Mouse (Mus musculus) myocyte (in vitro differentiated cells): ENCODE measurements around the gene Slc1a2. TPM values are rescaled to one million over a fixed set of nuclear protein-coding genes. Genes with fewer than 3 reads are reported as not detected.

ENCODE experiments used
- H3K27me3 ChIP-seq: one replicate; pipeline ENCODE4 v1.6.1; 2011; ENCODE audit not compliant: control insufficient read depth, insufficient read depth, insufficient read length
- H3K36me3 ChIP-seq: one replicate; pipeline ENCODE4 v1.6.1; 2011; ENCODE audit not compliant: control insufficient read depth, insufficient read depth
- H3K4me2 ChIP-seq: one replicate; pipeline ENCODE4 v1.6.1; 2011; ENCODE audit warnings: low read depth, control low read depth
- H3K4me3 ChIP-seq: one replicate; pipeline ENCODE4 v1.5.1; 2011; ENCODE audit warnings: mild to moderate bottlenecking, control low read depth, moderate library complexity
- H3K79me2 ChIP-seq: one replicate; pipeline ENCODE4 v1.6.1; 2011; ENCODE audit not compliant: control insufficient read depth, insufficient read depth
- H3ac ChIP-seq: one replicate; pipeline ENCODE4 v1.6.1; 2011; ENCODE audit not compliant: control insufficient read depth, insufficient read length
- CEBPB ChIP-seq: IDR thresholded peaks from 2 replicates; pipeline ENCODE4 v1.6.1; 2011; ENCODE audit warnings: mild to moderate bottlenecking, moderate library complexity; ENCODE audit not compliant: poor library complexity, insufficient read depth, severe bottlenecking
- E2F4 ChIP-seq: IDR thresholded peaks from one replicate; pipeline ENCODE4 v1.6.1; 2011; ENCODE audit warnings: mild to moderate bottlenecking, control low read depth, moderate library complexity; ENCODE audit not compliant: insufficient read depth
- MAX ChIP-seq: IDR thresholded peaks from one replicate; pipeline ENCODE4 v1.6.1; 2011; ENCODE audit warnings: low read depth, mild to moderate bottlenecking, control low read depth
- MYOD1 ChIP-seq, 3 experiments: IDR thresholded peaks; one replicate each; pipeline ENCODE4 v1.6.1; 2011; ENCODE audit warnings: control low read depth in 2 of 3, low read depth in 2 of 3, mild to moderate bottlenecking in 2 of 3, moderate library complexity in 1 of 3; ENCODE audit not compliant: insufficient read length in 2 of 3, control insufficient read depth in 1 of 3
- MYOG ChIP-seq, 3 experiments: IDR thresholded peaks; one replicate each; pipeline ENCODE4 v1.6.1; 2011; ENCODE audit warnings: control low read depth in 2 of 3, low read depth in 2 of 3, mild to moderate bottlenecking in 2 of 3; ENCODE audit not compliant: insufficient read length in 2 of 3, control insufficient read depth in 1 of 3, insufficient read depth in 1 of 3
- POLR2A ChIP-seq: IDR thresholded peaks from one replicate; pipeline ENCODE4 v1.6.1; 2011; ENCODE audit warnings: low read depth, mild to moderate bottlenecking, control low read depth, moderate library complexity; ENCODE audit not compliant: insufficient read length
- POLR2AphosphoS2 ChIP-seq: IDR thresholded peaks from one replicate; pipeline ENCODE4 v1.6.1; 2011; ENCODE audit warnings: low read depth, control low read depth; ENCODE audit not compliant: insufficient read length
- REST ChIP-seq: IDR thresholded peaks from one replicate; pipeline ENCODE4 v1.6.1; 2011; ENCODE audit warnings: mild to moderate bottlenecking, control low read depth, moderate library complexity; ENCODE audit not compliant: insufficient read depth, insufficient read length
- SRF ChIP-seq: IDR thresholded peaks from one replicate; pipeline ENCODE4 v1.6.1; 2011; ENCODE audit warnings: low read depth; ENCODE audit not compliant: control insufficient read depth, insufficient read length
- TCF12 ChIP-seq: IDR thresholded peaks from one replicate; pipeline ENCODE4 v1.6.1; 2011; ENCODE audit warnings: mild to moderate bottlenecking, control low read depth; ENCODE audit not compliant: poor library complexity, insufficient read depth, severe bottlenecking
- TCF3 ChIP-seq: IDR thresholded peaks from one replicate; pipeline ENCODE4 v1.6.1; 2011; ENCODE audit warnings: low read depth, control low read depth; ENCODE audit not compliant: insufficient read length
- USF1 ChIP-seq: IDR thresholded peaks from one replicate; pipeline ENCODE4 v1.6.1; 2011; ENCODE audit warnings: low read depth, mild to moderate bottlenecking, control low read depth, moderate library complexity
- polyA plus RNA-seq: library from polyadenylated mRNA; unstranded; fragments of >200 nt; fragmentation: generic; extraction: Trizol; gene quantifications from one replicate; pipeline ENCODE4 v1.2.1, GENCODE M21; 2012; ENCODE audit warnings: missing spikeins

The Slc1a2 gene
- polyA plus RNA-seq, 1 experiment = 0.02 TPM

- Histone ChIP-seq H3K36me3 (no peaks in the 10 kb centered on the region), H3K4me2 (no peak overlapping the region), H3ac (no peak overlapping the region), H3K27me3 (peaks cover 5% of the 10 kb centered on the region), H3K4me3 (no peak overlapping the region), H3K79me2 (no peaks in the 10 kb centered on the region)
- TF ChIP-seq POLR2AphosphoS2 (no peak), TCF12 (no peak), E2F4 (no peak), MAX (no peak), POLR2A (no peak), CEBPB (no peak), MYOG (IDR thresholded peaks at IDR 0.05; ENCODE audit: control insufficient read depth in 1 of 3, insufficient read depth in 1 of 3, insufficient read length in 2 of 3, low read depth in 2 of 3) (no peak), MYOD1 (IDR thresholded peaks at IDR 0.05; ENCODE audit: control insufficient read depth in 1 of 3, insufficient read length in 2 of 3, low read depth in 2 of 3) (no peak), REST (no peak), USF1 (no peak), TCF3 (no peak), SRF (no peak)
Measured at GRCm38 (mm10) chr2:102685371-102686107, 27.1 kb downstream of the Slc1a2 start.

GRCm38 (mm10) chr2:102686108-102686450 lies 27.6 kb downstream of the Slc1a2 start:
- no peaks in the 10 kb centered on the region for H3K79me2 ChIP-seq
- peaks cover 5% of the 10 kb centered on the region for H3K27me3 ChIP-seq
- TF ChIP-seq TCF3 (no peak), MYOG (IDR thresholded peaks at IDR 0.05; ENCODE audit: control insufficient read depth in 1 of 3, insufficient read depth in 1 of 3, insufficient read length in 2 of 3, low read depth in 2 of 3) (no peak), E2F4 (no peak), USF1 (no peak), MYOD1 (IDR thresholded peaks at IDR 0.05; ENCODE audit: control insufficient read depth in 1 of 3, insufficient read length in 2 of 3, low read depth in 2 of 3) (no peak), TCF12 (no peak), CEBPB (no peak), POLR2AphosphoS2 (no peak), SRF (no peak), REST (no peak), MAX (no peak), POLR2A (no peak)
- no peak overlapping the region for H3K4me2 ChIP-seq
- no peaks in the 10 kb centered on the region for H3K36me3 ChIP-seq
- H3K4me3 ChIP-seq = no peak overlapping the region
- H3ac ChIP-seq = no peak overlapping the region

GRCm38 (mm10) chr2:102693556-102693955 lies 35.1 kb downstream of the Slc1a2 start:
- Histone ChIP-seq H3K4me3 (no peak overlapping the region), H3ac (no peak overlapping the region), H3K36me3 (no peaks in the 10 kb centered on the region), H3K27me3 (peaks cover 8% of the 10 kb centered on the region), H3K4me2 (no peak overlapping the region), H3K79me2 (no peaks in the 10 kb centered on the region)
- no peak for TF ChIP-seq MAX
- TF ChIP-seq POLR2AphosphoS2 = no peak
- no peak for TF ChIP-seq REST
- no peak for TF ChIP-seq POLR2A
- TF ChIP-seq CEBPB = no peak
- TF ChIP-seq TCF3 = no peak
- TF ChIP-seq USF1 = no peak
- no peak for TF ChIP-seq SRF
- TF ChIP-seq TCF12 = no peak
- TF ChIP-seq E2F4 = no peak
- TF ChIP-seq MYOD1 (IDR thresholded peaks at IDR 0.05; ENCODE audit: control insufficient read depth in 1 of 3, insufficient read length in 2 of 3, low read depth in 2 of 3) = no peak
- TF ChIP-seq MYOG (IDR thresholded peaks at IDR 0.05; ENCODE audit: control insufficient read depth in 1 of 3, insufficient read depth in 1 of 3, insufficient read length in 2 of 3, low read depth in 2 of 3) = no peak

- H3K36me3 ChIP-seq = no peaks in the 10 kb centered on the region
- no peak overlapping the region for H3K4me2 ChIP-seq
- no peaks in the 10 kb centered on the region for H3K79me2 ChIP-seq
- no peak for TF ChIP-seq MYOG (IDR thresholded peaks at IDR 0.05; ENCODE audit: control insufficient read depth in 1 of 3, insufficient read depth in 1 of 3, insufficient read length in 2 of 3, low read depth in 2 of 3)
- TF ChIP-seq SRF = no peak
- TF ChIP-seq POLR2AphosphoS2 = no peak
- no peak for TF ChIP-seq MYOD1 (IDR thresholded peaks at IDR 0.05; ENCODE audit: control insufficient read depth in 1 of 3, insufficient read length in 2 of 3, low read depth in 2 of 3)
- TF ChIP-seq E2F4 = no peak
- TF ChIP-seq REST = no peak
- no peak for TF ChIP-seq TCF12
- TF ChIP-seq TCF3 = no peak
- no peak for TF ChIP-seq CEBPB
- TF ChIP-seq USF1 = no peak
- TF ChIP-seq POLR2A = no peak
- TF ChIP-seq MAX = no peak
- H3K27me3 ChIP-seq = peaks cover 8% of the 10 kb centered on the region
- H3K4me3 ChIP-seq = no peak overlapping the region
- H3ac ChIP-seq = no peak overlapping the region
Measured at GRCm38 (mm10) chr2:102694750-102695149, 36.3 kb downstream of the Slc1a2 start.
